Mouse (Mus musculus): ENCODE data around the gene Abi2.

DNA sequence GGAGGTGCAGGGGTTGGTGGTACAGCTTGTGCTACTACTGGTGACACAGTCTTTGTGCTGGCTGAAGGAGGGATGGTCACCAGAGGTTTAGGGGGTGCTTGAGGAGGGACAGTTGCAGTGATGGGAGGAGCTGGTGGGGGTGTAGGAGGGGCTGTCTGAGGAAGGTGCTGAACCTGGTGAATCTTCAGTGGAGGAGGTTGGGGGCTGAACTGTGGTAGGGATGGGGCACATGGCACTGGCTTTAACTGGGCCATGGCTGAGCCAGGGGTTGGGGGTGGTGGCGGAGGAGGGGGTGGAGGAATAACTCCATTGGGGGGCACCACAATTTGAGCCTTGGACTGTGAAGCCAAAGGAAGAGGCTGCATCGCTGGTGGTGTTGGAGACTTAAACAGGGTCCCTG, 80.2 kb downstream of the Abi2 start:
- TF ChIP-seq POLR2A (IDR thresholded peaks at IDR 0.05; ENCODE audit: extremely low read depth, insufficient read depth, low read length) (no peak), CTCF (IDR thresholded peaks at IDR 0.05; ENCODE audit: extremely low read depth, insufficient read depth, low read length) (no peak)
